Mouse (Mus musculus) CH12.LX (cell line): Measurements from ENCODE around the gene Siah3.

Source experiments
- BHLHE40 ChIP-seq: IDR thresholded peaks from 2 replicates; pipeline ENCODE4 v1.6.1; 2011; ENCODE audit warnings: mild to moderate bottlenecking, low read depth, low read length, improper control_type of control experiment
- CHD2 ChIP-seq: IDR thresholded peaks from 2 replicates; pipeline ENCODE4 v1.6.1; 2011; ENCODE audit warnings: low read length, improper control_type of control experiment
- CTCF ChIP-seq, 2 experiments: IDR thresholded peaks in 1 of 2; conservative IDR thresholded peaks in 1 of 2; 2 replicates each; pipeline ENCODE4 v1.5.1; 2011 to 2012; ENCODE audit warnings: low read depth in 2 of 2, low read length in 2 of 2, improper control_type of control experiment in 1 of 2, inconsistent platforms in 1 of 2, mild to moderate bottlenecking in 1 of 2, moderate library complexity in 1 of 2
- JUN ChIP-seq: IDR thresholded peaks from 2 replicates; pipeline ENCODE4 v1.6.1; 2011; ENCODE audit warnings: low read depth, mild to moderate bottlenecking, low read length, improper control_type of control experiment, moderate library complexity; ENCODE audit not compliant: insufficient read depth
- KAT2A ChIP-seq: IDR thresholded peaks from 2 replicates; pipeline ENCODE4 v1.6.1; 2012; ENCODE audit warnings: low read length, improper control_type of control experiment, inconsistent platforms; ENCODE audit not compliant: insufficient replicate concordance
- MAZ ChIP-seq: IDR thresholded peaks from 2 replicates; pipeline ENCODE4 v1.6.1; 2012; ENCODE audit warnings: low read depth, mild to moderate bottlenecking, inconsistent platforms, low read length, improper control_type of control experiment, moderate library complexity
- MXI1 ChIP-seq: IDR thresholded peaks from 2 replicates; pipeline ENCODE4 v1.6.1; 2011; ENCODE audit warnings: mild to moderate bottlenecking, low read depth, low read length, improper control_type of control experiment
- MYC ChIP-seq: IDR thresholded peaks from 2 replicates; pipeline ENCODE4 v1.6.1; 2011; ENCODE audit warnings: low read depth, mild to moderate bottlenecking, improper control_type of control experiment, low read length
- POLR2A ChIP-seq: IDR thresholded peaks from 2 replicates; pipeline ENCODE4 v1.6.1; 2011; ENCODE audit warnings: low read depth, mild to moderate bottlenecking, improper control_type of control experiment, low read length
- USF1 ChIP-seq: IDR thresholded peaks from 2 replicates; pipeline ENCODE4 v1.6.1; 2014; ENCODE audit warnings: low read depth, mild to moderate bottlenecking, inconsistent platforms, low read length, improper control_type of control experiment
- USF2 ChIP-seq: conservative IDR thresholded peaks from 2 replicates; pipeline ENCODE4 v1.6.1; 2011; ENCODE audit warnings: low read depth, low read length, improper control_type of control experiment

DNA sequence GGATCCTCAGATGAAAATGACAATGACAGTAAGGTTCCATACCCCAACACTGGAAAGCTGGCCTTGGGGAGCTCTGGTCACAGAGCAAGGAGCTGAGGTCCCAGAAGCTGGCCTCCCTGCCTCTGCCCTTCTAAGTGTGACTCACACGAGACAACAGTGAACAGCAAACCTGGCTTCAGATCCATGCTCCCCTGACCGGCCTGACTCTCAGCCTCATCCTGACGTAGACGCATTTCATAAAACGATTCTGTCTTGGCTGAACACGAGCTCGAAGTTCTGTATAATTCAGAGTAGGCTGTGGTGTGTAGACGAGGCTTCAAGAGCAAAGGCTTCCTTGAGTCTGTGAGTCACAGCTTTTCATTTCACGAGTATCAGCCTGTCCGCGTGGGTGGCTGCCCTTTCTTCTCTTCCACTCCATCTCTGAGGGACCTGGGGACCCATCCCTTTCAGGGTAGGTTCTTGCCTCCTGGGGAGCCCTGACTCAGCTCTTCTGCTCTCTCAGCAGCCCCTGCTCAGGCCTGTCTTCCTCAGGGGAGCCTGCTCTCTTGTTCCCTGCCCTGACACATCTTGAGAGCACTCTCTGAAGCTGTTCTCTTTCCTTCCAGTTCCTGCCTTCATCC is 11.2 kb upstream of the Siah3 start:
- no peak for TF ChIP-seq POLR2A
- no peak for TF ChIP-seq KAT2A
- TF ChIP-seq BHLHE40 = no peak
- TF ChIP-seq USF2 = no peak
- no peak for TF ChIP-seq CTCF (conservative IDR thresholded peaks at IDR 0.05 in 1 of 2, IDR thresholded peaks at IDR 0.05 in 1 of 2; ENCODE audit: low read depth in 2 of 2, low read length in 2 of 2)
- no peak for TF ChIP-seq MAZ
- TF ChIP-seq CHD2 = no peak
- TF ChIP-seq MXI1 = no peak
- no peak for TF ChIP-seq JUN
- no peak for TF ChIP-seq USF1
- no peak for TF ChIP-seq MYC
